Mouse (Mus musculus): ENCODE results near the gene Vat1. TPM values are rescaled to one million over a fixed set of nuclear protein-coding genes. Genes with fewer than 3 reads are reported as not detected.
"Not testable (repeated sequence)": the region's sequence is repeated elsewhere in the genome, so short reads cannot be mapped to it uniquely, and the experiment has no call there.

Gene Vat1
- polyA plus RNA-seq, 1 experiment from 2014 or later, result 79.5 TPM

GRCm38 (mm10) chr11:101449596-101449995, 16.4 kb downstream of the Vat1 start:
- not testable (repeated sequence) for H3K36me3 ChIP-seq (ENCODE audit: control insufficient read depth, insufficient read depth); H3K9me3 ChIP-seq (ENCODE audit: control insufficient read depth, low read length); H3K27ac ChIP-seq (ENCODE audit: low read length); H3K4me2 ChIP-seq (ENCODE audit: low read length); H3K9ac ChIP-seq (replicated peaks; ENCODE audit: low read depth, low read length); H3K27me3 ChIP-seq (replicated peaks; ENCODE audit: control insufficient read depth, insufficient read depth, low read length); ATAC-seq; H3K4me3 ChIP-seq (replicated peaks; ENCODE audit: low read length); H3K4me1 ChIP-seq (replicated peaks; ENCODE audit: control insufficient read depth, insufficient read depth, low read length)
- 93% methylated on average over 4 of the region's 4 CpGs for WGBS

- Histone ChIP-seq H3K9me3 (ENCODE audit: control insufficient read depth, low read length) (no peaks in the 10 kb centered on the region), H3K36me3 (ENCODE audit: control insufficient read depth, insufficient read depth) (peaks cover 7% of the 10 kb centered on the region; the same call in 1 of the 2 replicates), H3K27me3 (replicated peaks; ENCODE audit: control insufficient read depth, insufficient read depth, low read length) (no peaks in the 10 kb centered on the region), H3K27ac (ENCODE audit: low read length) (no peak overlapping the region), H3K9ac (replicated peaks; ENCODE audit: low read depth, low read length) (no peak overlapping the region), H3K4me3 (replicated peaks; ENCODE audit: low read length) (no peak overlapping the region), H3K4me2 (ENCODE audit: low read length) (no peak overlapping the region), H3K4me1 (replicated peaks; ENCODE audit: control insufficient read depth, insufficient read depth, low read length) (0 out of 2 replicates have a peak, but pooled peaks cover 1% of the 10 kb centered on the region)
- no peak for ATAC-seq
- WGBS, result 82% methylated on average over 4 of the region's 4 CpGs
Measured at GRCm38 (mm10) chr11:101448899-101449298, 17.1 kb downstream of the Vat1 start.

GRCm38 (mm10) chr11:101448274-101448746, 17.7 kb downstream of the Vat1 start, which contains the start of gene Ifi35:
TSS of gene Ifi35 (plus strand) at chr11:101448407.
- Histone ChIP-seq H3K9ac (replicated peaks; ENCODE audit: low read depth, low read length) (no peak within 1 kb of the TSS; the same call in 1 of the 2 replicates), H3K27ac (ENCODE audit: low read length) (no peak within 1 kb of the TSS), H3K36me3 (ENCODE audit: control insufficient read depth, insufficient read depth) (peaks cover 10% of the 10 kb centered on the region; the same call in 1 of the 2 replicates), H3K27me3 (replicated peaks; ENCODE audit: control insufficient read depth, insufficient read depth, low read length) (no peaks in the 10 kb centered on the region), H3K9me3 (ENCODE audit: control insufficient read depth, low read length) (no peaks in the 10 kb centered on the region), H3K4me3 (replicated peaks; ENCODE audit: low read length) (no peak within 1 kb of the TSS), H3K4me2 (ENCODE audit: low read length) (no peak within 1 kb of the TSS), H3K4me1 (replicated peaks; ENCODE audit: control insufficient read depth, insufficient read depth, low read length) (peaks cover 7% of the 10 kb centered on the region)
- no peak for ATAC-seq
- 40% methylated on average over 10 of the region's 10 CpGs for WGBS

- no peak overlapping the region for H3K9ac ChIP-seq (replicated peaks; ENCODE audit: low read depth, low read length)
- peaks cover 10% of the 10 kb centered on the region; the same call in 1 of the 2 replicates for H3K36me3 ChIP-seq (ENCODE audit: control insufficient read depth, insufficient read depth)
- no peaks in the 10 kb centered on the region for H3K9me3 ChIP-seq (ENCODE audit: control insufficient read depth, low read length)
- H3K27me3 ChIP-seq (replicated peaks; ENCODE audit: control insufficient read depth, insufficient read depth, low read length), result no peaks in the 10 kb centered on the region
- ATAC-seq, result no peak
- H3K4me3 ChIP-seq (replicated peaks; ENCODE audit: low read length), result no peak overlapping the region
- no peak overlapping the region for H3K4me2 ChIP-seq (ENCODE audit: low read length)
- no peak overlapping the region for H3K27ac ChIP-seq (ENCODE audit: low read length)
- H3K4me1 ChIP-seq (replicated peaks; ENCODE audit: control insufficient read depth, insufficient read depth, low read length), result peaks cover 12% of the 10 kb centered on the region
- WGBS, result 93% methylated on average over 5 of the region's 5 CpGs
Measured at GRCm38 (mm10) chr11:101447786-101448185, 18.2 kb downstream of the Vat1 start.

- not testable (repeated sequence) for H3K27ac ChIP-seq (ENCODE audit: low read length); ATAC-seq; H3K9me3 ChIP-seq (ENCODE audit: control insufficient read depth, low read length); H3K27me3 ChIP-seq (replicated peaks; ENCODE audit: control insufficient read depth, insufficient read depth, low read length); H3K4me2 ChIP-seq (ENCODE audit: low read length); H3K36me3 ChIP-seq (ENCODE audit: control insufficient read depth, insufficient read depth); H3K9ac ChIP-seq (replicated peaks; ENCODE audit: low read depth, low read length); H3K4me3 ChIP-seq (replicated peaks; ENCODE audit: low read length)
- 91% methylated on average over 8 of the region's 8 CpGs for WGBS
- H3K4me1 ChIP-seq (replicated peaks; ENCODE audit: control insufficient read depth, insufficient read depth, low read length), result peaks cover 12% of the 10 kb centered on the region
Measured at GRCm38 (mm10) chr11:101446860-101447259, 19.2 kb downstream of the Vat1 start.

GRCm38 (mm10) chr11:101446319-101446718, 19.7 kb downstream of the Vat1 start:
- Histone ChIP-seq H3K4me2 (ENCODE audit: low read length) (no peak overlapping the region), H3K27me3 (replicated peaks; ENCODE audit: control insufficient read depth, insufficient read depth, low read length) (no peaks in the 10 kb centered on the region)

GRCm38 (mm10) chr11:101442760-101443159, 23.3 kb downstream of the Vat1 start:
- Histone ChIP-seq H3K9me3 (ENCODE audit: control insufficient read depth, low read length) (no peaks in the 10 kb centered on the region), H3K27ac (ENCODE audit: low read length) (peak overlapping the region; percentile 79), H3K36me3 (ENCODE audit: control insufficient read depth, insufficient read depth) (peaks cover 10% of the 10 kb centered on the region; the same call in 1 of the 2 replicates), H3K4me3 (replicated peaks; ENCODE audit: low read length) (peak overlapping the region; percentile 88), H3K4me2 (ENCODE audit: low read length) (peak overlapping the region; percentile 98), H3K4me1 (replicated peaks; ENCODE audit: control insufficient read depth, insufficient read depth, low read length) (peaks cover 12% of the 10 kb centered on the region), H3K27me3 (replicated peaks; ENCODE audit: control insufficient read depth, insufficient read depth, low read length) (no peaks in the 10 kb centered on the region), H3K9ac (replicated peaks; ENCODE audit: low read depth, low read length) (peak overlapping the region; percentile 92)
- ATAC-seq, result no peak
- under 1% methylated on average over 14 of the region's 14 CpGs for WGBS

More at GRCm38 (mm10) chr11:101446319-101446718, 19.7 kb downstream of the Vat1 start:
- Histone ChIP-seq H3K4me1 (replicated peaks; ENCODE audit: control insufficient read depth, insufficient read depth, low read length) (peaks cover 12% of the 10 kb centered on the region), H3K27ac (ENCODE audit: low read length) (no peak overlapping the region), H3K36me3 (ENCODE audit: control insufficient read depth, insufficient read depth) (peaks cover 10% of the 10 kb centered on the region; the same call in 1 of the 2 replicates), H3K9me3 (ENCODE audit: control insufficient read depth, low read length) (no peaks in the 10 kb centered on the region), H3K4me3 (replicated peaks; ENCODE audit: low read length) (no peak overlapping the region), H3K9ac (replicated peaks; ENCODE audit: low read depth, low read length) (no peak overlapping the region)
- no peak for ATAC-seq
- WGBS, result 93% methylated on average over 1 of the region's 1 CpGs

GRCm38 (mm10) chr11:101442127-101442693, 23.8 kb downstream of the Vat1 start, which contains the start of gene Rpl27:
TSS of gene Rpl27 (plus strand) at chr11:101442298.
- peak; percentile 99 for ATAC-seq
- H3K9ac ChIP-seq (replicated peaks; ENCODE audit: low read depth, low read length), result peak within 1 kb of the TSS; percentile 92
- peaks cover 12% of the 10 kb centered on the region for H3K4me1 ChIP-seq (replicated peaks; ENCODE audit: control insufficient read depth, insufficient read depth, low read length)
- no peaks in the 10 kb centered on the region for H3K27me3 ChIP-seq (replicated peaks; ENCODE audit: control insufficient read depth, insufficient read depth, low read length)
- under 1% methylated on average over 42 of the region's 42 CpGs for WGBS
- H3K27ac ChIP-seq (ENCODE audit: low read length), result peak within 1 kb of the TSS; percentile 79
- H3K9me3 ChIP-seq (ENCODE audit: control insufficient read depth, low read length), result no peaks in the 10 kb centered on the region
- H3K4me3 ChIP-seq (replicated peaks; ENCODE audit: low read length), result peak within 1 kb of the TSS; percentile 88
- peaks cover 10% of the 10 kb centered on the region; the same call in 1 of the 2 replicates for H3K36me3 ChIP-seq (ENCODE audit: control insufficient read depth, insufficient read depth)
- H3K4me2 ChIP-seq (ENCODE audit: low read length), result peak within 1 kb of the TSS; percentile 98

- H3K27me3 ChIP-seq (replicated peaks; ENCODE audit: control insufficient read depth, insufficient read depth, low read length); H3K27ac ChIP-seq (ENCODE audit: low read length); H3K36me3 ChIP-seq (ENCODE audit: control insufficient read depth, insufficient read depth); ATAC-seq; H3K9ac ChIP-seq (replicated peaks; ENCODE audit: low read depth, low read length); H3K9me3 ChIP-seq (ENCODE audit: control insufficient read depth, low read length): not testable (repeated sequence)
- 35% methylated on average over 14 of the region's 15 CpGs for WGBS
- Histone ChIP-seq H3K4me2 (ENCODE audit: low read length) (peak overlapping the region; percentile 32), H3K4me1 (replicated peaks; ENCODE audit: control insufficient read depth, insufficient read depth, low read length) (peaks cover 12% of the 10 kb centered on the region), H3K4me3 (replicated peaks; ENCODE audit: low read length) (peak overlapping the region; percentile 27)
Measured at GRCm38 (mm10) chr11:101441450-101442126, 24.4 kb downstream of the Vat1 start.

All from forebrain, embryonic 16.5 days (tissue).